Mouse (Mus musculus) layer of hippocampus, adult 18-20 months (tissue): Measurements from ENCODE around the gene Zfp958. TPM values are rescaled to one million over a fixed set of nuclear protein-coding genes. Genes with fewer than 3 reads are reported as not detected.

Source experiments
- total RNA-seq, 2 experiments: library from RNA; stranded (reverse); gene quantifications; 2 replicates each; pipeline ENCODE4 v1.2.3; 2021

Zfp958 gene
- total RNA-seq, 2 experiments from 2014 or later = 11.8 to 12.2 TPM

Other genes starting within 250 kb of the Zfp958 start
- 10 to 100 TPM; 42.6 to 44.2 TPM for gene Cers4, start 120.1 kb upstream of the Zfp958 start, total RNA-seq
- under 1 TPM; 0.58 to 0.59 TPM for gene Shcbp1, start 166.4 kb downstream of the Zfp958 start, total RNA-seq